Mouse (Mus musculus): ENCODE measurements around the gene Nr2c2ap. TPM values are rescaled to one million over a fixed set of nuclear protein-coding genes. Genes with fewer than 3 reads are reported as not detected.

Gene Nr2c2ap
- 9.0 and 9.2 TPM in 2 replicates for total RNA-seq (2017)

DNA sequence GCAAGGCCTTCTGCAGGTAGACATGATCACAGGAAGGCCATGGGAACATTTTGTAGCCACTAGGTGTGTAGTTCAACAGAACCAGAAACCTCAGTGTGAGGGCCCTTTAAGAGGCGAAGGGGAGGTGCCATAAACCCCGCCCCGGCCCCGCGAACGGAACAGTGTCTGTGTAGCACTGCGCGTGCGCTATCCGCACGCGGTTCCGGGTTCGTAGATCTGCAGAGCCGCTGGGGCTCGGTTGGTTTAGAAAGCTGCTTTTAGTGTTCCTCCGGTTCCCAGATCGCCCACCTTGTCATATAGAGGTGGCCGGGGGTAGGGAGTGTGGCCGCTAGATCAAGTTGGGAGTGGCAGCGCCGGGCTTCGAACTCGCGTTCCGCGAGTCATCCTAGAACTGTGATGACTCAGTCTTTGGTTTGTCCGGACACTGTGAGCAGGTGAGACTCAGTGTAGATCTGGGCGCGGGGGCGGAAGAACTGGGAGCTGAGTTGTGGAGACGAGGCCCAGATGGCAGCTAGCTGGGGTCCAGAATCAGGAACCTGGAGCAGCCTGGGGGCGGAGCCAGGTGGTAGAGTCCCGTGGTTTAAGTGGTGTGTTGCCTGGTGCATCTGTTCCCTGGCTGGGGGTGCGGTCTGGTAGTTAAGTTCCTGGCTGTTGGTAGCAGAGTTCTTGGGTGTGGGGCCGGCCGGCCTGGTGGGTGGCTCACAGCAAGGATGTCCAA lies at the start of gene Nr2c2ap:
Gene Nr2c2ap, plus strand, starts transcription at position 168 of the 718 bp plus-strand sequence.
- ATAC-seq (replicated peaks; ENCODE audit: low read depth, poor library complexity, severe bottlenecking): peak; percentile 94

GRCm38 (mm10) chr8:70081976-70082375 lies 49.2 kb upstream of the Nr2c2ap start:
- no peak for ATAC-seq (replicated peaks; ENCODE audit: low read depth, poor library complexity, severe bottlenecking)

GRCm38 (mm10) chr8:70083285-70083684 lies 47.8 kb upstream of the Nr2c2ap start, which contains the start of gene Hapln4:
Gene Hapln4, plus strand, starts transcription at chr8:70083457.
- peak; percentile 40; the same call in 1 of the 2 replicates for ATAC-seq (replicated peaks; ENCODE audit: low read depth, poor library complexity, severe bottlenecking)

GRCm38 (mm10) chr8:70084191-70085065 lies 46.7 kb upstream of the Nr2c2ap start:
- peak; percentile 38; the same call in 1 of the 2 replicates for ATAC-seq (replicated peaks; ENCODE audit: low read depth, poor library complexity, severe bottlenecking)

- no peak for ATAC-seq (replicated peaks; ENCODE audit: low read depth, poor library complexity, severe bottlenecking)
Observed at GRCm38 (mm10) chr8:70086151-70086550, 45.0 kb upstream of the Nr2c2ap start.

- ATAC-seq (replicated peaks; ENCODE audit: low read depth, poor library complexity, severe bottlenecking): peak; percentile 53
Observed at GRCm38 (mm10) chr8:70087237-70087636, 43.9 kb upstream of the Nr2c2ap start.

DNA sequence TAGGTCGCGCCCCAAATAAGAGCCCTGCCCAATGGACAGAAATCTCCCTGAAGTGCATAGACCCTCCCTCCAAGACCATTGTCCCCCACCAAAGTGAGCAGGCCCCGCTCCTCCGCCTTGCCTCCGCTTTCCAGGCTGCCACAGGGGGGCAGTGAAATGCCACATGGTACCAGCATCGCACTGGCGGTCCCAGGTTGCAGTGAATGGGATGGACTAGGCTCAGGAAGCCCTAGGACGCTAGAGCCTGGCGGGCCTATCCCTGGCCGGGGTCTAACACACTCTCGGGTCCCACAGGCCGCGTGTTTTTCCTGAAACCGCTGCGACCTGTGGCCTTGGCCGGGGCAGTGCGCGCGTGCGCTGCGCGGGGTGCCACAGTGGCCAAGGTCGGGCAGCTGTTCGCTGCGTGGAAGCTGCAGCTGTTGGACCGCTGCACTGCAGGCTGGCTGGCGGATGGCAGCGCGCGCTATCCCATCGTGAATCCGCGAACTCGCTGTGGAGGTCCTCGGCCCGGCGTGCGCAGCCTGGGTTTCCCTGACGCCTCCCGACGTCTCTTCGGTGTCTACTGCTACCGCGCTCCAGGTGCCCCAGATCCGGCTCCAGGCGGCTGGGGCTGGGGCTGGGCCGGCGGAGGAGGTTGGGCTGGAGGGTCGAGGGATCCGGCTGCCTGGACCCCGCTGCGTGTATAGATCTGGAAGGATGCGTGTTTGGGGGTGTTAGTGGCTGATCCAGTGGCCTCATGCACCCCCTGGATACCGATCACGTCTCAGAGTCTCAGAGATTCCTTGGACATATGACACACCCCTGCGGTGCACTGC lies 43.1 kb upstream of the Nr2c2ap start:
- no peak for ATAC-seq (replicated peaks; ENCODE audit: low read depth, poor library complexity, severe bottlenecking)

GRCm38 (mm10) chr8:70089296-70089960 lies 41.7 kb upstream of the Nr2c2ap start:
- no peak for ATAC-seq (replicated peaks; ENCODE audit: low read depth, poor library complexity, severe bottlenecking)

DNA sequence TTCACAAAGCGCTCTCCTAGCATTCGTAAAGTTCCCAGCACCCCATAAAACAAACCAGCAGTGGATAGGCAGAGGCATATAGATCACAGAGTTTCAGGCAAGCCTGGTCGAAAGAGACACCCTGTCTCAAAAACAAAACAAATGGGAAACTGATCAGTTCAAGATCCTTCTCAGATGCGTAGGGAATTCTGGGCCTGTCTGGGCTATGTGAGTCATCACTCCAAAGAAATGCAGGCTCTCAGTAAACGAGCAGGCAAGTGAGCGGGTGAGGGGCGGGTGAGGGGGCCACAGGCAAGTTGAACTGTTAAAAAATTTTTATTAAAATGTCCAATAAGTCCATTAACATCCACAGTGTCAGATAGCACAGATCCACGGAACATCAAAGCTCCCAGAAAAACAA lies 38.3 kb upstream of the Nr2c2ap start:
- no peak for ATAC-seq (replicated peaks; ENCODE audit: low read depth, poor library complexity, severe bottlenecking)

DNA sequence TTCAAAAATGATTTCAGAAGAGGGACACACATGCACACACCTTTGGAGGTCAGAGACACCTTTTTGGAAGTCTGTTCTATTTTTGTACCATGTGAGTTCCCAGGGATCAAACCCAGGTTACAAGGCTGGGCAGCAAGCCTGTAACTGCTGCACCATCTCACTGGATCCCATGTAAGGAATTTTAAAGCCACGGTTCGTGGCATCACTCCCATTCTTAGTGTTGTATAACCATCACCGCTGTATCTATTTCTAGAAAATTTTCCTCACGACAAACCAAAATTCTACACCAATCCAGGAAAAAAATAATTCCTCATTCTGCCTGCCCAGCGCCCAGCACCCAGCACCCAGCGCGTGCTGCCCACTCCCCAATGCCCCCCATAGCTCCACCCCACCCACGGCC lies 31.9 kb upstream of the Nr2c2ap start:
- no peak for ATAC-seq (replicated peaks; ENCODE audit: low read depth, poor library complexity, severe bottlenecking)

- no peak for ATAC-seq (replicated peaks; ENCODE audit: low read depth, poor library complexity, severe bottlenecking)
Observed at GRCm38 (mm10) chr8:70100241-70100640, 30.9 kb upstream of the Nr2c2ap start.

DNA sequence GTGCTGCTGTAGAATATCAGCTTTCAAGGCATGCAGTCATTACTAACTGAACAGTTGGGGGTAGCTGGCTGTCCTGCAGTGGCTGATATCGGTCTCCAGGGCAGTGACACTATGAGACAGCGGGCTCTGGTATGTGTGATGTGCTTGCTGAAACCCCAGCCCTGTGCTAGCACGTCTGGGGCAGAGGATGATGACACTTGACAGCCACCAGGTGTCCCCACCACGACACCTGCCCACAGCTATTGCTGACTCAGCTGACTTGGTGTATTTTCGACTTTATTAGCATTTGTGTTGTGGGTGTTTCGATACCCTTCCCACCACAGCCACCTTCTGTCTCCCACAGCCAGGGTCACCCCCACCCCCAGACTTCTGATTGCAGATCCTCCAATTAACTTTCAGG lies 26.6 kb upstream of the Nr2c2ap start:
- peak; percentile 94 for ATAC-seq (replicated peaks; ENCODE audit: low read depth, poor library complexity, severe bottlenecking)

DNA sequence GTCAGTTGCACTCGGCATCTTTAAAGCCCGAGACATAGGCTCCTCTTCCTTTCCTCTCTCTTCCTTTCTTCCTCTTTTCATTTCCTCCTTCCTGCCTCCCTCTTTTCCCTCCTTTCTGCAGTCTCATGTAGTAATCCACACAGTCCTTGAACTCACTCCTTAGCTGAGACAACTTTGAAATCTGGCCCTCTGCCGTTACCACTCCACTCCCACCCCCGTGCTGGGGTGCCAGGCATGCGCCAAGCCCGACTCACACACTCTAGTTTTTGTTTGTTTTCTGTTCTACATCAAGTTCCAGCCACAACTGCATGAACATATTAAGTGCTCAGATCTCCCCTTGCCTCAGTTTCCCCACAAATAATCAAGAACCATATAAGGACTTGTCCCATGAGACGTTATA lies 26.2 kb upstream of the Nr2c2ap start:
- no peak for ATAC-seq (replicated peaks; ENCODE audit: low read depth, poor library complexity, severe bottlenecking)

- no peak for ATAC-seq (replicated peaks; ENCODE audit: low read depth, poor library complexity, severe bottlenecking)
Observed at GRCm38 (mm10) chr8:70110451-70110850, 20.7 kb upstream of the Nr2c2ap start.

GRCm38 (mm10) chr8:70111192-70111795 lies 19.8 kb upstream of the Nr2c2ap start:
- ATAC-seq (replicated peaks; ENCODE audit: low read depth, poor library complexity, severe bottlenecking): no peak

- ATAC-seq (replicated peaks; ENCODE audit: low read depth, poor library complexity, severe bottlenecking): no peak
Observed at GRCm38 (mm10) chr8:70112401-70113016, 18.6 kb upstream of the Nr2c2ap start.

DNA sequence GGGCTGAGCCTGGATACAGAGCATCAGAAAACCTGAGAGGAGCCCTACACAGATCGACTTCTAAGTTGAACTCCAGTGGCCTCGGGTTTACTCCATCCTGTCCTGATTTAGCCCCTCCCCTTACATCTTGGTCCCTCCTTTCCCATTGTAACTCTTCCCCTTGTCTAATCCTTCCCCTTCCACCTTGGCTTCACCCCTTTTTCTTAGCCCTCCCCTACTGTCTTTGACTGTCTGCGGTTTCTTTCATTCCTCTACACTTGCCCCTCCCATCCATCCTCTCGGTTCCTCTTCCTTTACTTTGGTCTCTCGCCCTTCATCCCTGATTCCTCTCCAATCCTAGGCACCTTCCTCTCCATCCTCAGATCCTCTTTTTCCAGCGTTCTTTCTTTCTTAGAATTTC lies 16.6 kb upstream of the Nr2c2ap start:
- ATAC-seq (replicated peaks; ENCODE audit: low read depth, poor library complexity, severe bottlenecking): peak; percentile 51

GRCm38 (mm10) chr8:70114892-70115291 lies 16.2 kb upstream of the Nr2c2ap start:
- no peak for ATAC-seq (replicated peaks; ENCODE audit: low read depth, poor library complexity, severe bottlenecking)

GRCm38 (mm10) chr8:70117611-70118010 lies 13.5 kb upstream of the Nr2c2ap start:
- ATAC-seq (replicated peaks; ENCODE audit: low read depth, poor library complexity, severe bottlenecking): peak; percentile 70

Data from common myeloid progenitor, adult 5-6 weeks (primary cell).